Mouse (Mus musculus) CH12.LX (cell line): ENCODE results near the gene BC016579. TPM values are rescaled to one million over a fixed set of nuclear protein-coding genes. Genes with fewer than 3 reads are reported as not detected.

Source experiments
- DNase-seq: peaks from one replicate; pipeline ENCODE4 v3.0.0-alpha.2; 2013; ENCODE audit errors: extremely low read depth
- H3K27ac ChIP-seq: 2 replicates; pipeline ENCODE4 v1.5.1; 2012; ENCODE audit warnings: low read depth, mild to moderate bottlenecking, control low read depth, moderate library complexity; ENCODE audit not compliant: insufficient read depth
- H3K27me3 ChIP-seq: replicated peaks from 2 replicates; pipeline ENCODE3; 2012; ENCODE audit warnings: inconsistent platforms
- H3K36me3 ChIP-seq, 2 experiments: replicated peaks in 1 of 2; 2 replicates each; pipeline versions ENCODE3 to v1.6.1; 2012; ENCODE audit warnings: inconsistent platforms in 1 of 2, low read length in 1 of 2, mild to moderate bottlenecking in 1 of 2, mixed read lengths in 1 of 2, moderate library complexity in 1 of 2; ENCODE audit not compliant: control insufficient read depth in 1 of 2, insufficient read depth in 1 of 2
- H3K4me1 ChIP-seq, 2 experiments: 2 replicates each; pipeline ENCODE4 v1.6.1; 2012; ENCODE audit warnings: inconsistent platforms in 1 of 2, moderate library complexity in 1 of 2; ENCODE audit not compliant: insufficient read depth in 2 of 2, control insufficient read depth in 1 of 2
- H3K4me2 ChIP-seq: 2 replicates; pipeline ENCODE4 v1.6.1; 2012; ENCODE audit warnings: low read depth, mild to moderate bottlenecking, control low read depth; ENCODE audit not compliant: poor library complexity, insufficient read depth, severe bottlenecking
- H3K4me3 ChIP-seq, 3 experiments: fragments of 150-350 bp in 1 of 3; sonication (generic) in 1 of 3; replicated peaks in 1 of 3; 2 replicates each; pipeline versions ENCODE3 to v1.5.1; 2011 to 2012; ENCODE audit warnings: low read depth in 2 of 3, low read length in 2 of 3, mild to moderate bottlenecking in 2 of 3, moderate library complexity in 2 of 3, control low read depth in 1 of 3, improper control_type of control experiment in 1 of 3, inconsistent platforms in 1 of 3, mixed read lengths in 1 of 3; ENCODE audit not compliant: poor library complexity in 1 of 3
- H3K79me2 ChIP-seq: replicated peaks from 2 replicates; pipeline ENCODE4 v1.6.1; 2012; ENCODE audit warnings: mild to moderate bottlenecking, moderate library complexity; ENCODE audit not compliant: control insufficient read depth, poor library complexity, insufficient read depth, severe bottlenecking; ENCODE audit errors: extremely low read depth
- H3K9ac ChIP-seq: 2 replicates; pipeline ENCODE4 v1.6.1; 2012; ENCODE audit warnings: low read depth, mild to moderate bottlenecking, control low read depth, moderate library complexity; ENCODE audit not compliant: insufficient read depth
- H3K9me3 ChIP-seq: replicated peaks from 2 replicates; pipeline ENCODE3; 2012; ENCODE audit warnings: low read length, inconsistent platforms, mixed read lengths
- CHD1 ChIP-seq: IDR thresholded peaks from 2 replicates; pipeline ENCODE4 v1.6.1; 2012; ENCODE audit warnings: low read depth, low read length, improper control_type of control experiment, inconsistent platforms
- CHD2 ChIP-seq: IDR thresholded peaks from 2 replicates; pipeline ENCODE4 v1.6.1; 2011; ENCODE audit warnings: low read length, improper control_type of control experiment
- E2F4 ChIP-seq: IDR thresholded peaks from 2 replicates; pipeline ENCODE4 v1.6.1; 2011; ENCODE audit warnings: low read depth, low read length, improper control_type of control experiment; ENCODE audit not compliant: insufficient replicate concordance
- ELF1 ChIP-seq: IDR thresholded peaks from 2 replicates; pipeline ENCODE4 v1.6.1; 2014; ENCODE audit warnings: low read depth, mild to moderate bottlenecking, inconsistent platforms, low read length, improper control_type of control experiment
- EP300 ChIP-seq: IDR thresholded peaks from 2 replicates; pipeline ENCODE4 v1.6.1; 2011; ENCODE audit warnings: low read length, improper control_type of control experiment
- GABPA ChIP-seq: IDR thresholded peaks from 2 replicates; pipeline ENCODE4 v1.6.1; 2012; ENCODE audit warnings: low read depth, low read length, improper control_type of control experiment, inconsistent platforms; ENCODE audit not compliant: insufficient replicate concordance
- JUN ChIP-seq: IDR thresholded peaks from 2 replicates; pipeline ENCODE4 v1.6.1; 2011; ENCODE audit warnings: low read depth, mild to moderate bottlenecking, low read length, improper control_type of control experiment, moderate library complexity; ENCODE audit not compliant: insufficient read depth
- MAFK ChIP-seq: IDR thresholded peaks from 2 replicates; pipeline ENCODE4 v1.6.1; 2011; ENCODE audit warnings: low read length, improper control_type of control experiment; ENCODE audit not compliant: insufficient replicate concordance
- MAX ChIP-seq: IDR thresholded peaks from 2 replicates; pipeline ENCODE4 v1.6.1; 2011; ENCODE audit warnings: low read length, improper control_type of control experiment
- MAZ ChIP-seq: IDR thresholded peaks from 2 replicates; pipeline ENCODE4 v1.6.1; 2012; ENCODE audit warnings: low read depth, mild to moderate bottlenecking, inconsistent platforms, low read length, improper control_type of control experiment, moderate library complexity
- MXI1 ChIP-seq: IDR thresholded peaks from 2 replicates; pipeline ENCODE4 v1.6.1; 2011; ENCODE audit warnings: mild to moderate bottlenecking, low read depth, low read length, improper control_type of control experiment
- NELFE ChIP-seq: IDR thresholded peaks from 2 replicates; pipeline ENCODE4 v1.6.1; 2011; ENCODE audit warnings: low read depth, low read length, improper control_type of control experiment
- NRF1 ChIP-seq: IDR thresholded peaks from 2 replicates; pipeline ENCODE4 v1.6.1; 2014; ENCODE audit warnings: low read depth, mild to moderate bottlenecking, inconsistent platforms, low read length, improper control_type of control experiment, moderate library complexity
- PAX5 ChIP-seq: IDR thresholded peaks from 2 replicates; pipeline ENCODE4 v1.6.1; 2012; ENCODE audit warnings: low read length, inconsistent platforms, mixed read lengths
- POLR2A ChIP-seq: IDR thresholded peaks from 2 replicates; pipeline ENCODE4 v1.6.1; 2011; ENCODE audit warnings: low read depth, mild to moderate bottlenecking, improper control_type of control experiment, low read length
- POLR2AphosphoS2 ChIP-seq: IDR thresholded peaks from 2 replicates; pipeline ENCODE4 v1.6.1; 2011; ENCODE audit warnings: low read depth, low read length, improper control_type of control experiment
- RAD21 ChIP-seq: IDR thresholded peaks from 2 replicates; pipeline ENCODE4 v1.6.1; 2011; ENCODE audit warnings: low read depth, mild to moderate bottlenecking, low read length, improper control_type of control experiment, moderate library complexity
- RCOR1 ChIP-seq: conservative IDR thresholded peaks from 2 replicates; pipeline ENCODE4 v1.6.1; 2012; ENCODE audit warnings: low read depth, mild to moderate bottlenecking, inconsistent platforms, low read length, improper control_type of control experiment
- SMC3 ChIP-seq: IDR thresholded peaks from 2 replicates; pipeline ENCODE4 v1.6.1; 2011; ENCODE audit warnings: low read depth, low read length, improper control_type of control experiment
- TBP ChIP-seq: conservative IDR thresholded peaks from 2 replicates; pipeline ENCODE4 v1.6.1; 2011; ENCODE audit warnings: low read depth, low read length, improper control_type of control experiment
- UBTF ChIP-seq: IDR thresholded peaks from 2 replicates; pipeline ENCODE4 v1.6.1; 2012; ENCODE audit warnings: low read depth, mild to moderate bottlenecking, inconsistent platforms, low read length, improper control_type of control experiment, moderate library complexity
- USF1 ChIP-seq: IDR thresholded peaks from 2 replicates; pipeline ENCODE4 v1.6.1; 2014; ENCODE audit warnings: low read depth, mild to moderate bottlenecking, inconsistent platforms, low read length, improper control_type of control experiment
- USF2 ChIP-seq: conservative IDR thresholded peaks from 2 replicates; pipeline ENCODE4 v1.6.1; 2011; ENCODE audit warnings: low read depth, low read length, improper control_type of control experiment
- ZC3H11A ChIP-seq: IDR thresholded peaks from 2 replicates; pipeline ENCODE4 v1.6.1; 2012; ENCODE audit warnings: low read depth, mild to moderate bottlenecking, inconsistent platforms, low read length, improper control_type of control experiment
- ZKSCAN1 ChIP-seq: IDR thresholded peaks from 2 replicates; pipeline ENCODE4 v1.6.1; 2012; ENCODE audit warnings: low read depth, inconsistent platforms, low read length, improper control_type of control experiment, borderline replicate concordance
- ZMIZ1 ChIP-seq: IDR thresholded peaks from 2 replicates; pipeline ENCODE4 v1.6.1; 2012; ENCODE audit warnings: low read depth, mild to moderate bottlenecking, inconsistent platforms, low read length, improper control_type of control experiment
- dilution Hi-C: fragments of 300-500 bp; cut with MboI; formaldehyde crosslinking; loops from 2 replicates; pipeline ENCODE4 v1.14.3; 2020; ENCODE audit warnings: low sequenced_read_pairs; ENCODE audit not compliant: extremely low pct_unique_long_range_greater_than_20kb, extremely low pct_ligation_motif_present
- in situ Hi-C: fragments of 300-500 bp; cut with MboI; formaldehyde crosslinking; loops from 3 replicates; pipeline ENCODE4 v1.14.3; 2019; ENCODE audit warnings: low sequenced_read_pairs, low pct_ligation_motif_present, low pct_unique_long_range_greater_than_20kb, mixed read lengths
- polyA plus RNA-seq: library from polyadenylated mRNA; unstranded; fragments of >175 nt; gene quantifications from 2 replicates; pipeline ENCODE4 v1.2.1, GENCODE M21; 2012; ENCODE audit warnings: low read depth; ENCODE audit not compliant: insufficient read length
- total RNA-seq, 2 experiments: library from RNA; depleted of rRNA; stranded (reverse); fragments of 300-350 nt in 1 of 2; fragments of >200 nt in 1 of 2; gene quantifications; 2 replicates each; pipeline ENCODE4 v1.2.3; 2012 to 2014

BC016579 gene
- total and polyA plus RNA-seq, 3 experiments, result not detected

- no peaks in the 10 kb centered on the region for H3K27me3 ChIP-seq
- dilution Hi-C loops, result no loop called here
- in situ Hi-C loops, result no loop called here
Observed at GRCm38 (mm10) chr16:45692851-45693250, 39.0 kb upstream of the BC016579 start.

GRCm38 (mm10) chr16:45690178-45690577 lies 36.3 kb upstream of the BC016579 start:
- Histone ChIP-seq H3K9ac (no peak overlapping the region), H3K79me2 (no peaks in the 10 kb centered on the region), H3K4me2 (0 out of 2 replicates have a peak overlapping the region, but pooled peaks have one; percentile 32), H3K9me3 (no peaks in the 10 kb centered on the region), H3K36me3 (no peaks in the 10 kb centered on the region), H3K27me3 (no peaks in the 10 kb centered on the region), H3K27ac (no peak overlapping the region), H3K4me3 (no peak overlapping the region), H3K4me1 (peaks cover 0 to 16% of the 10 kb centered on the region in 2 experiments; a peak in 1 of 4 replicates)
- TF ChIP-seq POLR2AphosphoS2, result no peak
- TF ChIP-seq ELF1, result peak; percentile 76
- in situ Hi-C loops, result no loop called here
- peak; percentile 61 for DNase-seq
- dilution Hi-C loops, result no loop called here

More at GRCm38 (mm10) chr16:45692851-45693250, 39.0 kb upstream of the BC016579 start:
- Histone ChIP-seq H3K4me1 (peaks cover 0 to 16% of the 10 kb centered on the region in 2 experiments; a peak in 1 of 4 replicates), H3K4me3 (no peak overlapping the region), H3K4me2 (no peak overlapping the region), H3K9ac (no peak overlapping the region), H3K36me3 (no peaks in the 10 kb centered on the region), H3K79me2 (no peaks in the 10 kb centered on the region), H3K27ac (no peak overlapping the region), H3K9me3 (no peaks in the 10 kb centered on the region)
- TF ChIP-seq RAD21 (no peak), USF1 (no peak), ZC3H11A (no peak), MXI1 (no peak), JUN (no peak), ZMIZ1 (no peak), UBTF (no peak), RCOR1 (no peak), USF2 (no peak)
- DNase-seq, result no peak

GRCm38 (mm10) chr16:45686833-45687232 lies 33.0 kb upstream of the BC016579 start:
- in situ Hi-C loops, result no loop called here
- Histone ChIP-seq H3K27ac (no peak overlapping the region), H3K4me2 (no peak overlapping the region), H3K4me3 (no peak overlapping the region), H3K4me1 (peaks cover 0 to 8% of the 10 kb centered on the region in 2 experiments; a peak in 1 of 4 replicates), H3K9me3 (no peaks in the 10 kb centered on the region), H3K9ac (no peak overlapping the region), H3K36me3 (no peaks in the 10 kb centered on the region), H3K27me3 (no peaks in the 10 kb centered on the region), H3K79me2 (no peaks in the 10 kb centered on the region)
- dilution Hi-C loops, result no loop called here
- TF ChIP-seq TBP (no peak), JUN (no peak), SMC3 (no peak), CHD1 (no peak), MAFK (no peak), RAD21 (no peak), EP300 (no peak), NRF1 (no peak), CHD2 (no peak), ZKSCAN1 (no peak), MAZ (no peak), POLR2A (no peak), GABPA (no peak), MAX (no peak), PAX5 (no peak), NELFE (no peak), ELF1 (no peak), USF2 (no peak), E2F4 (no peak), UBTF (no peak)
- DNase-seq, result no peak
